Mouse (Mus musculus) kidney, adult 2 months (tissue): ENCODE measurements around the gene Frmd4a.

Experiments used
- CTCF ChIP-seq: fragments of 200-500 bp; conservative IDR thresholded peaks from 2 replicates; pipeline ENCODE4 v1.5.1; 2011; ENCODE audit warnings: low read depth, mild to moderate bottlenecking, control low read depth, low read length, moderate library complexity, mixed read lengths; ENCODE audit not compliant: insufficient read depth, insufficient read length
- POLR2A ChIP-seq: fragments of 200-500 bp; IDR thresholded peaks from one replicate; pipeline ENCODE4 v1.6.1; 2011; ENCODE audit warnings: low read depth, low read length, control low read depth

DNA sequence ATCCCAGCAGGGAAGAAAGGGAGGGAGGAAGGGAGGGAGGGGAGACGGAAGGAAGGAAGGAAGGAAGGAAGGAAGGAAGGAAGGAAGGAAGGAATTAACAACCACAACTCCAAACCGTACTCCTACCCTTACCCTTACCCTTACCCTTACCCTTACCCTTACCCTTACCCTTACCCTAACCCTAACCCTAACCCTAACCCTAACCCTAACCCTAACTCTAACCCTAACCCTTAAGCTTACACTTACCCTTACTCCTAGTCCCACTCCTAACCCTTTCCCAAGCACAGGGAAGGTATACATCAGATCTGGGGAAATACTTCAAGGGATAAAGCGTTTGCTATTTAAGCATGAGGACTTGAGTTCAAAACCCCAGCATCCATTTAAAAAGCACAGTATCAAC is 498.4 kb downstream of the Frmd4a start:
- TF ChIP-seq CTCF = no peak
- TF ChIP-seq POLR2A = no peak
